Comparison of ENCODE assay signal across 8 mouse cellular contexts in genomic region chr9:103494346-103495020, GRCm38 (mm10). TPM values are rescaled to one million over a fixed set of nuclear protein-coding genes. Genes with fewer than 3 reads are reported as not detected.
DNase-seq lines count a peak whose midpoint lies in the region; ATAC-seq and TF ChIP-seq lines count a peak whose summit lies in the region.

No protein-coding gene starts in this region.

- TF ChIP-seq CTCF in intestine, postnatal 0 days (IDR thresholded peaks at IDR 0.05; ENCODE audit: low read depth): peak; percentile 99

- H3K4me2 ChIP-seq in intestine, postnatal 0 days (replicated peaks; ENCODE audit: low read depth): no peak overlapping the region

- peak; percentile 65 for ATAC-seq in granulocyte monocyte progenitor cell, adult 5-6 weeks (replicated peaks; ENCODE audit: poor library complexity, severe bottlenecking)
- peak; percentile 74 for ATAC-seq in intestine, postnatal 0 days
- ATAC-seq in megakaryocyte progenitor cell, adult 5-6 weeks (replicated peaks; ENCODE audit: poor library complexity): peak; percentile 75
- ATAC-seq in erythroid progenitor cell, adult 5-6 weeks (replicated peaks; ENCODE audit: low FRiP score, poor library complexity, severe bottlenecking): no peak

- 32% methylated on average over 7 of the region's 7 CpGs for WGBS in embryonic facial prominence, embryonic 10.5 days
- 37% methylated on average over 7 of the region's 7 CpGs for WGBS in intestine, postnatal 0 days

- no peak overlapping the region for H3K9ac ChIP-seq in intestine, postnatal 0 days (ENCODE audit: low read depth, low read length)

- H3K27me3 ChIP-seq in embryonic facial prominence, embryonic 10.5 days (replicated peaks; ENCODE audit: low read depth, poor library complexity, severe bottlenecking): 0 out of 2 replicates have a peak, but pooled peaks cover 4% of the 10 kb centered on the region
- no peaks in the 10 kb centered on the region for H3K27me3 ChIP-seq in intestine, postnatal 0 days (replicated peaks; ENCODE audit: control insufficient read depth, insufficient read depth, low read length)

- H3K4me1 ChIP-seq in embryonic facial prominence, embryonic 10.5 days: peaks cover 21% of the 10 kb centered on the region
- no peaks in the 10 kb centered on the region for H3K4me1 ChIP-seq in intestine, postnatal 0 days (replicated peaks; ENCODE audit: control insufficient read depth, insufficient read depth, low read length)

- peaks cover 12% of the 10 kb centered on the region for H3K36me3 ChIP-seq in embryonic facial prominence, embryonic 10.5 days (replicated peaks)
- no peaks in the 10 kb centered on the region for H3K36me3 ChIP-seq in intestine, postnatal 0 days (ENCODE audit: control insufficient read depth, insufficient read depth)

- H3K4me3 ChIP-seq in embryonic facial prominence, embryonic 10.5 days: no peak overlapping the region
- H3K4me3 ChIP-seq in intestine, postnatal 0 days (ENCODE audit: low read depth, low read length): no peak overlapping the region

- peak; percentile 90 for DNase-seq in adrenal gland, postnatal 14 days
- peak; percentile 79 for DNase-seq in embryonic facial prominence, embryonic 10.5 days (ENCODE audit: low spot score)
- peak; percentile 79 to 83 for DNase-seq in left cerebral cortex, postnatal 10 days (ENCODE audit: extremely low spot score in 1 of 2, low spot score in 2 of 2)
- peak; percentile 72 for DNase-seq in right cerebral cortex, postnatal 25 days

- intact Hi-C loops in left cerebral cortex, postnatal 10 days (cut with DNase I): loop anchor here (2.0 to 5.0 kb wide), 2 partner anchors 128 to 264 kb away; no protein-coding TSS in a partner anchor

- H3K9me3 ChIP-seq in embryonic facial prominence, embryonic 10.5 days: no peaks in the 10 kb centered on the region
- H3K9me3 ChIP-seq in intestine, postnatal 0 days (ENCODE audit: control insufficient read depth): no peaks in the 10 kb centered on the region

- H3K27ac ChIP-seq in embryonic facial prominence, embryonic 10.5 days (replicated peaks): 0 out of 2 replicates have a peak overlapping the region, but pooled peaks have one; percentile 6
- H3K27ac ChIP-seq in intestine, postnatal 0 days (ENCODE audit: low read depth, low read length): no peak overlapping the region

RNA-seq across cellular contexts. Expression of gene Bfsp2, which starts 14.3 kb away (rescaled TPM):
- not detected in 2 replicates for total RNA-seq in adrenal gland, postnatal 14 days (2021)
- 0.75 and 1.3 TPM in 2 replicates for polyA plus RNA-seq in embryonic facial prominence, embryonic 10.5 days (2016; fragmentation: Nextera tagmentation; extraction: Ambion mirVana)
- total RNA-seq in granulocyte monocyte progenitor cell, adult 5-6 weeks (2014; fragmentation: Nextera tagmentation): 3.1 TPM in 1 of 2 replicates, not detected in the other
- 1.2 TPM in 1 of 2 replicates, not detected in the other for total RNA-seq in granulocyte monocyte progenitor cell, adult 5-6 weeks (2017)
- 0.35 and 0.41 TPM in 2 replicates for polyA plus RNA-seq in intestine, postnatal 0 days (2015; fragmentation: Nextera tagmentation; extraction: Ambion mirVana)
- 1 to 10 TPM; 1.4 to 2.9 TPM for total RNA-seq in left cerebral cortex, postnatal 10 days (2021)
- total RNA-seq in megakaryocyte progenitor cell, adult 5-6 weeks (2015): 0.69 TPM in 1 of 2 replicates, not detected in the other
- total RNA-seq in megakaryocyte progenitor cell, adult 5-6 weeks (2017): 0.62 and 2.1 TPM in 2 replicates
- 1.8 and 2.1 TPM in 2 replicates for total RNA-seq in erythroid progenitor cell, adult 5-6 weeks (2015; ENCODE audit: low replicate concordance)
- total RNA-seq in erythroid progenitor cell, adult 5-6 weeks (2017; ENCODE audit: low replicate concordance): 5.4 TPM in 1 of 2 replicates, not detected in the other
